Mouse (Mus musculus): ENCODE measurements at regions not wholly inside any gene's neighbourhood (a gene's known extent, or its start where the extent isn't known, plus 50 kb on each side); places are given as distances from the start of the nearest gene placed in this dataset.

DNA sequence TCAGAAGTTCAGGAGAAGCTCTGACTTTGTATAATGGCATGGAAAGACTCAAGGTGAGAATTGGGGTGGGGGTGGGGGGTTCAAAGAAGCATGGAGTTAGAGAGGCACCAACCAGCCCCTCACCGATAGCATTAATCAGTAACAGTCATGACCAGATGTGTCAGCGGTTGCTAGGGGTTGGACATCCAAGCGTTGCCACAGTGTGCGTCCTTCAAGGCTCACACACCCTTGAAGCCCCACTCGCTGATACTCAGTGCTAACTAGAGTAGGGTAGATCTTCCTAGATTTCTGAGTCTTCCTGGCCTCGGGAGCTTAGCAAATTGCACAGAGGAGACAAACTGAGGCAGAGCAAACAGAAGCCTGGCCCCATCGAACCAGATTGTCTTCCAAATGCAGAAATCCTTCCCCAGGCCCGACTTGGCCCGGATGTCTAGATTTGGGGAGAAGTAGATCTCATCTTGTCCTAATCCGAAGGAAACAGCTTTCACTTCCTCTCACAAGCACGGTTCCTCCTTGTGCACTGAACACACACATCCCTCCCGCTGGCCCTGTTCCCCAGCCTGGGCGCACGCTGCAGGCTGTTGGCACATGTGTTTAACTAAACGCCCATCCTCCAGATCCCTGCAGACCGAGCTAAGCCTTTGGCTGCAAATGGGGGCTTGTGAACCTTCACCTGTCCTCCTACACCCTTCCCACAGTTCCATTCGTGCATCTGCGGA is 73.1 kb upstream of the Vrk1 start:
- H3K4me3 ChIP-seq: no peak overlapping the region
- WGBS: 87% methylated on average over 18 of the region's 18 CpGs
- DNase-seq (ENCODE audit: low spot score): no peak
- no peaks in the 10 kb centered on the region for H3K36me3 ChIP-seq (replicated peaks)
- H3K27me3 ChIP-seq (replicated peaks; ENCODE audit: low read depth, poor library complexity, severe bottlenecking): peaks cover 39% of the 10 kb centered on the region
- H3K9me3 ChIP-seq: no peaks in the 10 kb centered on the region
- H3K4me1 ChIP-seq: peaks cover 25% of the 10 kb centered on the region
- no peak overlapping the region for H3K27ac ChIP-seq (replicated peaks)

DNA sequence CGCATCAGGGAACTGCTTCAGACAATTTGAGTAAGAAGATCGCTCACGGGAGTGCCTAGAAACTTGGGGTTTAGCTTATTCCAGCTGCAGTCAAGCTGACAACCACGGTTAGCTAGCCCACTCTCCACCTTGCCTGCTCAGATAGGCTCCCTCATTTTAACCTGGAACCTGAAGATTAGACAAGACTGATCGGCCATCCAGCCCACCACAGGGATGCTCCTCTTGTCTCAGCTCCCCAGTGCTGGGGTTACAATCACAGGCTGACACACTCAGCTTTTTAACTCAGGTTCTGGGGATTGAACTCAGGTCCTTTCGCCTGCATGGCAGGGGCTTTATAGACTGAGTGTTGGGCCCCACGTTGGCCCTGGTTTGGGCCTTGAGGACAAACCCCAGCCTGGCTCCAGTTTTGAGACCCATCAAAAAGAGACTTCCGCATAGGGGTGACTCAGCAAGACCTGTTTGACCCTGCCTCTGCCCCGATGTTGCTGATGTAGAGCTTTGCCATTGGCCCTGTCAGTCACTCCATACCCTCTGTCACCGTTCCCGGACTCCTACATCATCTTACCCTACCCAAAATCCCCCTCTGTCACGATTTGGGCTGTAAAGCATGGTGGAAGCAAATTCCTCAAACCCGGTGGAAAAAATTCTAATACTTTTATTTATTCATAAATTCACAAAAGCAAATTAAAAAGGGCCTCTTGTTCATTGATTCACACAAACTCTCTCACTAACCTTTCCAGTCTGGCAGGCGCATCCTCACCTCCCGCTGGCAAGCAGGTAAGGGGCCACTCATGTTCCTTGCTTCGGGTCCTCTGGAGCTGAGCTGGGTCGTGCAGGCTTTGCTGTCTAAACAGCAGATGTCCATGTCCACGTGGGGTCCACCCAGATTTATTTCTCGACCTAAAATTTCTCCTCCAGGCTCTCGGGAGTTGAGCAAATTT is 67.6 kb upstream of the Vrk1 start:
- WGBS: 80% methylated on average over 20 of the region's 20 CpGs

DNA sequence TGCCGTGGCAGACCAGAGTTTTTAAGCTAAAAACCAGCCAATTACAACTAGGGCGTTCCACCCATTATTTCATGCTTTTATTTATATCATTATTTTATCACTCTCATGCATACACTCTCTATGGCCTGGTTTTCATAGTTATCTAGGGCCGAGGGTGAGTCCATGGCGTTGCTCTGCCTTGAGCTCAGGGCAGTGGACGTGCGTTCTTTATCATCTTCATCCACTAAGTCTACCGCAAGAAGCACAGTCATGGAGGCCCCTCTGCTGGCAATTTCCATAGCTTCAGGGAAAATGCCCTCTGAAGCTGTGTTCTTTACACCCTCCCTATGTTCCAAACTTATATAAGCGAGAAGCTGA is 67.0 kb upstream of the Vrk1 start:
- H3K4me3 ChIP-seq: no peak overlapping the region
- H3K27me3 ChIP-seq (replicated peaks; ENCODE audit: low read depth, poor library complexity, severe bottlenecking): no peaks in the 10 kb centered on the region
- peaks cover 5% of the 10 kb centered on the region for H3K4me1 ChIP-seq
- 86% methylated on average over 8 of the region's 8 CpGs for WGBS
- no peak for DNase-seq (ENCODE audit: low spot score)
- no peak overlapping the region for H3K27ac ChIP-seq (replicated peaks)
- no peaks in the 10 kb centered on the region for H3K36me3 ChIP-seq (replicated peaks)
- no peaks in the 10 kb centered on the region for H3K9me3 ChIP-seq

More for the DNA sequence above, 67.6 kb upstream of the Vrk1 start:
- Histone ChIP-seq H3K4me3 (no peak overlapping the region), H3K36me3 (replicated peaks) (no peaks in the 10 kb centered on the region), H3K27ac (replicated peaks) (no peak overlapping the region), H3K27me3 (replicated peaks; ENCODE audit: low read depth, poor library complexity, severe bottlenecking) (peaks cover 2% of the 10 kb centered on the region; the same call in 1 of the 2 replicates), H3K4me1 (peaks cover 5% of the 10 kb centered on the region), H3K9me3 (no peaks in the 10 kb centered on the region)
- no peak for DNase-seq (ENCODE audit: low spot score)

DNA sequence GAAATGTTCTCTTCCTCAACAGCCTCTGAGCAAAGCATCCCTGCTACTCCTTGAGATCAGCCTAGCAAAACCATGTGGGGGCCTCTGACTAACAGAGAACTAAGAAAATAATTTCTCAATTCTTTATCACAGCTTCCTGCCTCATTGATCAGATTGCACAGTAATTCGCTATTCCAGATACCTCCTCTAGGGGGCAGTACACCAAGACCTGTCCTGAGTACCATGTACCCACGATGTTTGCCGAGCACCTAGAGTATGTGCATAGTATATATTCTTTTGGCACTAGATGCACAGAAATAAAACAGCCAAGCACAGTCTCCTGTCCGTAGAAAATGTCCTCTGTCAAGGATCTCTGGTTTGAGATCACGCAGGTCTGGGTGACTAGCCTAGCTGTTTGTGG is 62.7 kb upstream of the Vrk1 start:
- Histone ChIP-seq H3K27ac (replicated peaks) (no peak overlapping the region), H3K27me3 (replicated peaks; ENCODE audit: low read depth, poor library complexity, severe bottlenecking) (0 out of 2 replicates have a peak, but pooled peaks cover 2% of the 10 kb centered on the region), H3K9me3 (no peaks in the 10 kb centered on the region), H3K36me3 (replicated peaks) (no peaks in the 10 kb centered on the region), H3K4me3 (no peak overlapping the region), H3K4me1 (peaks cover 12% of the 10 kb centered on the region)
- DNase-seq (ENCODE audit: low spot score): no peak
- WGBS: 68% methylated on average over 5 of the region's 5 CpGs

DNA sequence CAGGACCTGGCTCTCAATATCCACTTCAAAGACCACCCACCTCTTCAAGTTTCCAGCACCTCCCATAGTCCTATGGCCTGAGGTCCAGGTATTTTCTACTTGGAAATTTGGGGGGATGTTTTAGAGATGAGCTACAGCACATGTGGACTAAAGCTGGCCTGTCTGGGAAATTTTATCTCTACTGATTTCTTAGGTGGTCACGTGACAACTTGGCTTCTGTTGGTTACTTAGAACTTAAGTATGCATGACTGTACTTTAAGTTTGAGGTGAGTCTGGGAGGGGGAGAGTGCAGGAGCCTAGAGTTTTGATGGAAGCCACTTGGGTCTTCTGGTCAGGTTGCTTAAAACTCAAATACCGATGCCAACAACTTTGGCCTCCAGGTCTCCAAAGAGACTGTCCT is 61.7 kb upstream of the Vrk1 start:
- H3K4me3 ChIP-seq: no peak overlapping the region
- 86% methylated on average over 2 of the region's 2 CpGs for WGBS
- no peaks in the 10 kb centered on the region for H3K36me3 ChIP-seq (replicated peaks)
- peaks cover 12% of the 10 kb centered on the region for H3K4me1 ChIP-seq
- no peaks in the 10 kb centered on the region for H3K9me3 ChIP-seq
- H3K27me3 ChIP-seq (replicated peaks; ENCODE audit: low read depth, poor library complexity, severe bottlenecking): 0 out of 2 replicates have a peak, but pooled peaks cover 3% of the 10 kb centered on the region
- DNase-seq (ENCODE audit: low spot score): no peak
- H3K27ac ChIP-seq (replicated peaks): no peak overlapping the region

DNA sequence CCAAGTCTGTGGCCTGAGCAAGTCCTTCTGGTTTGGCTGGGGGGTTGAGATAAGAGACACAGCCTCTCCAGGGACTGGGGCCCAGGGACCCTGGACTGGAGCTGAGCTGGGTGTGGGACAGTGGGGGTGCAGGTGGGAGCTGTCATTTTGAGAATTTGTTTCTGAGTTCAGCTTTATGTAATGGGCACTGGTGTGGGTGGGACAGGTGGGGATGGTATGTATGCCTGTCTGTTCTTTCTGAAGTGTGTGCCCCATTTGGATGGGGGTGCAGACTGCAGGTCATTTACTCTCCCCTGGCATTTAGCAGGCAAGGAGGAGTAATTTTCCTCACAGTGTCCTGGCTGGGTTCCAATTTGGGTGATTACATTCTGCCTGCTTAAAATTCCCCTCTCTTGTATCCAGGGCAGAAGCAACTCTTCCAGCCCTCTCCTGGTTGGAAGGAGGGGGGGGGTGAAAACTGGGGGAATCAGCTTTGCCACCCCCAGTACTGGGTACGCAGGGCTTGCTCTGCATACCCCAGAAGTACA is 54.2 kb upstream of the Vrk1 start:
- no peak overlapping the region for H3K27ac ChIP-seq (replicated peaks)
- 81% methylated on average over 1 of the region's 1 CpGs for WGBS
- H3K27me3 ChIP-seq (replicated peaks; ENCODE audit: low read depth, poor library complexity, severe bottlenecking): peaks cover 24% of the 10 kb centered on the region
- no peak for DNase-seq (ENCODE audit: low spot score)
- no peaks in the 10 kb centered on the region for H3K9me3 ChIP-seq
- H3K36me3 ChIP-seq (replicated peaks): no peaks in the 10 kb centered on the region
- peaks cover 12% of the 10 kb centered on the region for H3K4me1 ChIP-seq
- H3K4me3 ChIP-seq: no peak overlapping the region

DNA sequence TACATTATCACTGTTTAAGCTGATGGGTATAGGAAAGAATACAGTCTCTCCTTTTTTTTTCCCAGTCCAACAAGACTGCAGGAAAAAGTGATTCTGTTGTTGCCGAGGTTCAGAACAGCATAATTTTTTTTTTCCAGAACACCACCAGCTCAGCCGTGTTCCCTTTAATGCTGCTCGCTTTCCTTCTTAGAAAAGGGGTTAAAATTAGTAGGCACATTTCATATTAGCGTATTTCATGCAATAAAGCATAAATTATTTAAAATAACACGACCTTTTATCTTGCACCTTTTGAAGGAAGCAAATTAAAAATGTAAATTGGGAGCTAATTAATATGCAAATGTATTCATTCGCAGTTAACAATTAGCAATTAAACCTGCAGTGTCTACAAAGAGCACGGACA is 50.3 kb upstream of the Vrk1 start:
- Histone ChIP-seq H3K9me3 (0 out of 2 replicates have a peak, but pooled peaks cover 3% of the 10 kb centered on the region), H3K4me1 (peaks cover 38% of the 10 kb centered on the region), H3K4me3 (no peak overlapping the region), H3K27ac (replicated peaks) (no peak overlapping the region), H3K36me3 (replicated peaks) (no peaks in the 10 kb centered on the region), H3K27me3 (replicated peaks; ENCODE audit: low read depth, poor library complexity, severe bottlenecking) (peaks cover 54% of the 10 kb centered on the region)
- 71% methylated on average over 7 of the region's 7 CpGs for WGBS
- DNase-seq (ENCODE audit: low spot score): no peak

All from embryonic facial prominence, embryonic 10.5 days (tissue).